Mouse (Mus musculus) MEL (cell line): ENCODE measurements around the gene Smpdl3a. TPM values are rescaled to one million over a fixed set of nuclear protein-coding genes. Genes with fewer than 3 reads are reported as not detected.

ENCODE experiments used
- DNase-seq: peaks from one replicate; pipeline ENCODE4 v3.0.0; 2011; ENCODE audit warnings: low read depth, low spot score
- H3K27ac ChIP-seq: 2 replicates; pipeline ENCODE4 v1.5.1; 2012; ENCODE audit warnings: low read depth, mild to moderate bottlenecking, control low read depth, low read length, moderate library complexity; ENCODE audit not compliant: control insufficient read depth
- H3K27me3 ChIP-seq, 2 experiments: fragments of 150-350 bp in 1 of 2; sonication (generic) in 1 of 2; 2 replicates each; pipeline ENCODE4 v1.6.1; 2012; ENCODE audit warnings: low read length in 2 of 2, mild to moderate bottlenecking in 2 of 2, improper control_type of control experiment in 1 of 2, moderate library complexity in 1 of 2; ENCODE audit not compliant: insufficient read depth in 2 of 2, control insufficient read depth in 1 of 2
- H3K36me3 ChIP-seq, 2 experiments: 2 replicates each; pipeline ENCODE4 v1.6.1; 2012 to 2014; ENCODE audit warnings: low read length in 2 of 2, improper control_type of control experiment in 1 of 2, inconsistent platforms in 1 of 2, mild to moderate bottlenecking in 1 of 2; ENCODE audit not compliant: insufficient read depth in 2 of 2, control insufficient read depth in 1 of 2
- H3K4me1 ChIP-seq, 2 experiments: fragments of 150-350 bp in 1 of 2; sonication (generic) in 1 of 2; 2 replicates each; pipeline ENCODE4 v1.6.1; 2012; ENCODE audit warnings: low read length in 2 of 2, improper control_type of control experiment in 1 of 2, mild to moderate bottlenecking in 1 of 2; ENCODE audit not compliant: insufficient read depth in 2 of 2, control insufficient read depth in 1 of 2
- H3K4me3 ChIP-seq, 2 experiments: fragments of 150-350 bp in 1 of 2; sonication (generic) in 1 of 2; 2 replicates each; pipeline ENCODE4 v1.5.1; 2012; ENCODE audit warnings: low read depth in 2 of 2, low read length in 2 of 2, mild to moderate bottlenecking in 2 of 2, moderate library complexity in 2 of 2, control low read depth in 1 of 2, improper control_type of control experiment in 1 of 2; ENCODE audit not compliant: control insufficient read depth in 1 of 2, insufficient read depth in 1 of 2
- H3K79me2 ChIP-seq: 2 replicates; pipeline ENCODE4 v1.6.1; 2012; ENCODE audit warnings: mild to moderate bottlenecking, low read length, moderate library complexity; ENCODE audit not compliant: control insufficient read depth, poor library complexity, insufficient read depth
- H3K9ac ChIP-seq: 2 replicates; pipeline ENCODE4 v1.6.1; 2012; ENCODE audit warnings: low read depth, mild to moderate bottlenecking, control low read depth, low read length, moderate library complexity; ENCODE audit not compliant: control insufficient read depth, poor library complexity, severe bottlenecking
- H3K9me3 ChIP-seq: fragments of 150-350 bp; sonication (generic); replicated peaks from 2 replicates; pipeline ENCODE4 v1.6.1; 2012; ENCODE audit warnings: mild to moderate bottlenecking, low read length, improper control_type of control experiment, moderate library complexity; ENCODE audit not compliant: insufficient read depth
- CHD1 ChIP-seq: IDR thresholded peaks from 2 replicates; pipeline ENCODE4 v1.6.1; 2012; ENCODE audit warnings: low read depth, mild to moderate bottlenecking, inconsistent platforms, low read length, improper control_type of control experiment
- CHD2 ChIP-seq: IDR thresholded peaks from 2 replicates; pipeline ENCODE4 v1.6.1; 2011; ENCODE audit warnings: low read length, improper control_type of control experiment
- CTCF ChIP-seq, 3 experiments: IDR thresholded peaks in 2 of 3; conservative IDR thresholded peaks in 1 of 3; 2 replicates each; pipeline ENCODE4 v1.5.1; 2011 to 2012; ENCODE audit warnings: low read length in 3 of 3, low read depth in 2 of 3, mild to moderate bottlenecking in 2 of 3, improper control_type of control experiment in 1 of 3, inconsistent platforms in 1 of 3, mixed read lengths in 1 of 3, moderate library complexity in 1 of 3; ENCODE audit not compliant: control insufficient read depth in 1 of 3, insufficient read depth in 1 of 3, poor library complexity in 1 of 3, severe bottlenecking in 1 of 3
- EP300 ChIP-seq, 2 experiments: IDR thresholded peaks; 2 replicates each; pipeline ENCODE4 v1.6.1; 2011; ENCODE audit warnings: improper control_type of control experiment in 2 of 2, low read length in 2 of 2, low read depth in 1 of 2, mild to moderate bottlenecking in 1 of 2
- ETS1 ChIP-seq: IDR thresholded peaks from 2 replicates; pipeline ENCODE4 v1.6.1; 2012; ENCODE audit warnings: low read depth, mild to moderate bottlenecking, inconsistent platforms, low read length, improper control_type of control experiment, moderate library complexity
- GABPA ChIP-seq: IDR thresholded peaks from 2 replicates; pipeline ENCODE4 v1.6.1; 2012; ENCODE audit warnings: low read depth, mild to moderate bottlenecking, inconsistent platforms, low read length, improper control_type of control experiment, moderate library complexity
- KAT2A ChIP-seq: conservative IDR thresholded peaks from 2 replicates; pipeline ENCODE4 v1.6.1; 2012; ENCODE audit warnings: low read depth, low read length, improper control_type of control experiment, inconsistent platforms
- MEF2A ChIP-seq: IDR thresholded peaks from 2 replicates; pipeline ENCODE4 v1.6.1; 2014; ENCODE audit warnings: low read depth, mild to moderate bottlenecking, inconsistent platforms, low read length, improper control_type of control experiment; ENCODE audit not compliant: poor library complexity, insufficient replicate concordance, severe bottlenecking; ENCODE audit errors: extremely low read depth
- MYB ChIP-seq: IDR thresholded peaks from 2 replicates; pipeline ENCODE4 v1.6.1; 2011; ENCODE audit warnings: mild to moderate bottlenecking, low read depth, low read length, improper control_type of control experiment
- MYC ChIP-seq: IDR thresholded peaks from 2 replicates; pipeline ENCODE4 v1.6.1; 2011; ENCODE audit warnings: low read depth, mild to moderate bottlenecking, low read length, improper control_type of control experiment, moderate library complexity
- NELFE ChIP-seq: IDR thresholded peaks from 2 replicates; pipeline ENCODE4 v1.6.1; 2011; ENCODE audit warnings: low read depth, low read length, improper control_type of control experiment
- NRF1 ChIP-seq: IDR thresholded peaks from 2 replicates; pipeline ENCODE4 v1.6.1; 2014; ENCODE audit warnings: low read depth, mild to moderate bottlenecking, inconsistent platforms, low read length, improper control_type of control experiment, moderate library complexity; ENCODE audit not compliant: poor library complexity, insufficient read depth, severe bottlenecking
- POLR2AphosphoS2 ChIP-seq: IDR thresholded peaks from 2 replicates; pipeline ENCODE4 v1.6.1; 2011; ENCODE audit warnings: low read length, improper control_type of control experiment
- RAD21 ChIP-seq: IDR thresholded peaks from 2 replicates; pipeline ENCODE4 v1.6.1; 2011; ENCODE audit warnings: mild to moderate bottlenecking, low read depth, low read length, improper control_type of control experiment
- SMC3 ChIP-seq: IDR thresholded peaks from 2 replicates; pipeline ENCODE4 v1.6.1; 2011; ENCODE audit warnings: low read depth, low read length, improper control_type of control experiment
- TBP ChIP-seq: IDR thresholded peaks from 2 replicates; pipeline ENCODE4 v1.8.0; 2011; ENCODE audit warnings: low read depth, low read length, improper control_type of control experiment
- TCF12 ChIP-seq: IDR thresholded peaks from 2 replicates; pipeline ENCODE4 v1.6.1; 2014; ENCODE audit warnings: low read depth, mild to moderate bottlenecking, inconsistent platforms, low read length, improper control_type of control experiment, moderate library complexity
- UBTF ChIP-seq: IDR thresholded peaks from 2 replicates; pipeline ENCODE4 v1.6.1; 2012; ENCODE audit warnings: low read depth, mild to moderate bottlenecking, inconsistent platforms, low read length, improper control_type of control experiment, moderate library complexity, borderline replicate concordance; ENCODE audit not compliant: insufficient read depth
- USF2 ChIP-seq, 2 experiments: IDR thresholded peaks; 2 replicates each; pipeline ENCODE4 v1.6.1; 2011 to 2012; ENCODE audit warnings: improper control_type of control experiment in 2 of 2, low read length in 2 of 2, borderline replicate concordance in 1 of 2, inconsistent platforms in 1 of 2, low read depth in 1 of 2, mild to moderate bottlenecking in 1 of 2; ENCODE audit not compliant: insufficient read depth in 1 of 2
- ZNF384 ChIP-seq: IDR thresholded peaks from 2 replicates; pipeline ENCODE4 v1.6.1; 2012; ENCODE audit warnings: low read depth, mild to moderate bottlenecking, inconsistent platforms, low read length, improper control_type of control experiment
- polyA plus RNA-seq, 2 experiments: library from polyadenylated mRNA; stranded (reverse) in 1 of 2; unstranded in 1 of 2; fragments of >175 nt in 1 of 2; fragments of >200 nt in 1 of 2; gene quantifications; 2 replicates each; pipeline versions ENCODE4 v1.2.1 to v1.2.4; 2012; ENCODE audit warnings: low replicate concordance in 2 of 2, low read depth in 1 of 2; ENCODE audit not compliant: insufficient read length in 2 of 2, insufficient read depth in 1 of 2, missing spikeins in 1 of 2
- total RNA-seq: library from RNA; depleted of rRNA; stranded (reverse); fragments of 300-350 nt; gene quantifications from 2 replicates; pipeline ENCODE4 v1.2.3, GENCODE M21; 2012

Gene Smpdl3a
- total and polyA plus RNA-seq, 3 experiments, result 0.04 TPM; not detected in 2

DNA sequence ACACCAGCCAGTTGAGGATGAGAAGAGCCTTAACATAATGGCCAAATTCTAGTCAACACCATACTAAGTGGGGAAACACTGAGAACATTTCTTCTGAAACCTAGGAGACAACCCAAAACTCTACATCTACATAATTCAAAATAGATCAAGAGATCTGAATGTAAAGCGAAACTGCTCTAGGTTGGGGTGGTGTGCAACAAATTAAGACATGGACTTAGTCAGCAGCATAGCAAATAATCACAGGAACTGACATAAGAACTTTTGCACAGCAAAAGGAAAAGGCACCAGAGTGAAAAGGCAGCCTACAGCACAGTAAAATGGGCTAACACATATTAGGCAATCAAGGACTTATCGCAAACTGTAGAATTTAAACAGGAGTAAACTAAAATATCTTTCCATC lies 25.1 kb downstream of the Smpdl3a start:
- DNase-seq, result no peak
- no peaks in the 10 kb centered on the region; a peak in 1 of 4 replicates for H3K27me3 ChIP-seq

DNA sequence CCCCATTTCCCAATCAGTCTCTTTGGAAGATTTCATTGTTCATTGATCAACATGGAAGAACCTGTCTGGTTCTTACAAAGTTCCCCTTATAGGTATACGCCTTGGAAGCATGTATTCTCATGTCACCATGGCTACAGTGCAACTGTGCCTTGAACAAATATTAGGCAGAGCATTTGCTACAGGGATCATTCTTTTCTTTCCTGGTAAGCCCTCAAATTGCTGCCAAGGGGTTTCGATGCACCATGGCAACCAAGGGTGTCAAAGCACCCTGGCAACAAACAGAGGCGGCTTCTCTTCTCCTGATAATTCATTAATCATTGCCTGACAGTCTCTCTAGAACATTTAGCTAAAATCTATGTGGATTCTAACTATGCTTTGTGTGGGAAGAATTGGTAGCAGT lies 28.3 kb downstream of the Smpdl3a start:
- Histone ChIP-seq H3K9ac (no peak overlapping the region), H3K4me3 (no peak overlapping the region), H3K36me3 (no peaks in the 10 kb centered on the region), H3K4me1 (no peaks in the 10 kb centered on the region), H3K9me3 (no peaks in the 10 kb centered on the region), H3K27me3 (no peaks in the 10 kb centered on the region; a peak in 1 of 4 replicates), H3K27ac (no peak overlapping the region), H3K79me2 (no peaks in the 10 kb centered on the region)
- DNase-seq, result no peak
- TF ChIP-seq TBP, result no peak
- no peak for TF ChIP-seq CHD1
- no peak for TF ChIP-seq UBTF
- TF ChIP-seq CHD2, result no peak
- TF ChIP-seq MEF2A, result no peak
- TF ChIP-seq MYC, result no peak
- no peak for TF ChIP-seq CTCF (IDR thresholded peaks at IDR 0.05 in 2 of 3, conservative IDR thresholded peaks at IDR 0.05 in 1 of 3; ENCODE audit: control insufficient read depth in 1 of 3, insufficient read depth in 1 of 3, low read depth in 2 of 3, low read length in 3 of 3, poor library complexity in 1 of 3, severe bottlenecking in 1 of 3)
- TF ChIP-seq ZNF384, result no peak
- no peak for TF ChIP-seq TCF12
- TF ChIP-seq ETS1, result no peak
- no peak for TF ChIP-seq EP300 (IDR thresholded peaks at IDR 0.05; ENCODE audit: low read depth in 1 of 2, low read length in 2 of 2)
- TF ChIP-seq POLR2AphosphoS2, result no peak
- no peak for TF ChIP-seq GABPA
- no peak for TF ChIP-seq KAT2A
- no peak for TF ChIP-seq MYB
- no peak for TF ChIP-seq SMC3
- TF ChIP-seq USF2 (IDR thresholded peaks at IDR 0.05; ENCODE audit: borderline replicate concordance in 1 of 2, insufficient read depth in 1 of 2, low read depth in 1 of 2, low read length in 2 of 2), result no peak

More for the DNA sequence above, 25.1 kb downstream of the Smpdl3a start:
- H3K27ac ChIP-seq, result no peak overlapping the region
- TF ChIP-seq NELFE, result no peak
- no peak for TF ChIP-seq NRF1
- no peak for TF ChIP-seq RAD21
- H3K4me1 ChIP-seq, result peaks cover 0 to 2% of the 10 kb centered on the region in 2 experiments; a peak in 1 of 4 replicates
- no peaks in the 10 kb centered on the region for H3K79me2 ChIP-seq
- no peaks in the 10 kb centered on the region for H3K9me3 ChIP-seq
- no peak overlapping the region for H3K9ac ChIP-seq
- no peak overlapping the region for H3K4me3 ChIP-seq
- H3K36me3 ChIP-seq, result no peaks in the 10 kb centered on the region; a peak in 1 of 4 replicates
